Mouse (Mus musculus): ENCODE data around the gene Epha4. TPM values are rescaled to one million over a fixed set of nuclear protein-coding genes. Genes with fewer than 3 reads are reported as not detected.

Epha4 gene
- 3.4 TPM for polyA plus RNA-seq (2014; fragmentation: Illumina TruSeq; extraction: RNeasy Lipid Tissue Mini Kit (QIAGEN cat#74804); ENCODE audit: low read depth, low replicate concordance)

GRCm38 (mm10) chr1:77514963-77515650 is at the start of gene Epha4:
Gene Epha4 (minus strand): TSS chr1:77515088.

Data from adipose tissue, adult 10 weeks (tissue).